Comparison of ENCODE assay signal across 12 mouse cellular contexts in genomic region chr7:132884031-132884430, GRCm38 (mm10). TPM values are rescaled to one million over a fixed set of nuclear protein-coding genes. Genes with fewer than 3 reads are reported as not detected.
DNase-seq lines count a peak whose midpoint lies in the region; ATAC-seq and TF ChIP-seq lines count a peak whose summit lies in the region.
"Had no signal": no experiment of that assay in that cellular context is flagged by ENCODE, and none has a peak within 500 bp of the region (broad histone marks: within the 10 kb centered on the region; RNA-seq: fewer than 3 reads in every experiment).

No protein-coding gene starts in this region.

- no peak for TF ChIP-seq EP300 in heart, postnatal 0 days (IDR thresholded peaks at IDR 0.05; ENCODE audit: low read depth)
- no peak for TF ChIP-seq EP300 in liver, postnatal 0 days (IDR thresholded peaks at IDR 0.05; ENCODE audit: low read depth)

- ATAC-seq in cerebellum, adult (ENCODE audit: insufficient number of reproducible peaks, low FRiP score, low TSS enrichment): no peak
- no peak for ATAC-seq in heart, postnatal 0 days (ENCODE audit: insufficient read depth, low read depth)
- no peak for ATAC-seq in liver, postnatal 0 days
- no peak for ATAC-seq in liver, embryonic 12.5 days

- peak; percentile 34 for TF ChIP-seq CTCF in heart, postnatal 0 days (IDR thresholded peaks at IDR 0.05; ENCODE audit: low read depth)
- peak; percentile 23; the same call in 1 of the 2 replicates for TF ChIP-seq CTCF in liver, postnatal 0 days (IDR thresholded peaks at IDR 0.05; ENCODE audit: low read depth)
- peak; percentile 42; the same call in 1 of the 2 replicates for TF ChIP-seq CTCF in embryonic fibroblast, embryonic 13.5 days (IDR thresholded peaks at IDR 0.05; ENCODE audit: borderline replicate concordance, insufficient read depth, low read length)

- H3K4me3 ChIP-seq in heart, postnatal 0 days (ENCODE audit: low read depth, low read length): no peak overlapping the region
- H3K4me3 ChIP-seq in liver, postnatal 0 days (ENCODE audit: low read depth, low read length): no peak overlapping the region
- no peak overlapping the region for H3K4me3 ChIP-seq in liver, embryonic 12.5 days
- no peak overlapping the region for H3K4me3 ChIP-seq in embryonic fibroblast, embryonic 13.5 days (ENCODE audit: insufficient read depth, low read length)
- H3K4me3 ChIP-seq: erythroblast, embryonic 14.5 days; heart, embryonic 15.5 days; limb, embryonic 12.5 days had no signal

- no peak for TF ChIP-seq POLR2A in embryonic fibroblast, embryonic 13.5 days (IDR thresholded peaks at IDR 0.05; ENCODE audit: low read depth, low read length)

- 91% methylated on average over 7 of the region's 7 CpGs for WGBS in heart, postnatal 0 days
- 87% methylated on average over 7 of the region's 7 CpGs for WGBS in liver, postnatal 0 days (ENCODE audit: insufficient replicate concordance)
- WGBS in liver, embryonic 12.5 days (ENCODE audit: insufficient replicate concordance): 86% methylated on average over 7 of the region's 7 CpGs

- H3K4me2 ChIP-seq in heart, postnatal 0 days (ENCODE audit: low read depth, low read length): no peak overlapping the region
- no peak overlapping the region for H3K4me2 ChIP-seq in liver, postnatal 0 days (ENCODE audit: low read depth, low read length)
- H3K4me2 ChIP-seq in liver, embryonic 12.5 days: no peak overlapping the region
- H3K4me2 ChIP-seq: heart, embryonic 15.5 days; limb, embryonic 12.5 days had no signal

- DNase-seq in cerebellum, adult 11 months: peak; percentile 12
- DNase-seq in heart, postnatal 0 days (ENCODE audit: low spot score): no peak
- no peak for DNase-seq in heart, adult 18-20 months
- no peak for DNase-seq in liver, postnatal 0 days
- DNase-seq in testis, postnatal 10 days (ENCODE audit: low spot score): no peak
- DNase-seq: kidney, postnatal 25 days had no signal

- no peaks in the 10 kb centered on the region for H3K27me3 ChIP-seq in heart, postnatal 0 days (ENCODE audit: control insufficient read depth, insufficient read depth, low read length)
- H3K27me3 ChIP-seq in liver, postnatal 0 days (ENCODE audit: insufficient read depth, low read length): no peaks in the 10 kb centered on the region
- H3K27me3 ChIP-seq in liver, embryonic 12.5 days (replicated peaks): no peaks in the 10 kb centered on the region
- H3K27me3 ChIP-seq: heart, embryonic 15.5 days; limb, embryonic 12.5 days had no signal

- no peaks in the 10 kb centered on the region; the same call in 1 of the 2 replicates for H3K4me1 ChIP-seq in heart, postnatal 0 days (ENCODE audit: control insufficient read depth, insufficient read depth)
- peaks cover 14% of the 10 kb centered on the region for H3K4me1 ChIP-seq in liver, postnatal 0 days (ENCODE audit: insufficient read depth)
- H3K4me1 ChIP-seq in liver, embryonic 12.5 days: peaks cover 18% of the 10 kb centered on the region
- no peaks in the 10 kb centered on the region for H3K4me1 ChIP-seq in embryonic fibroblast, embryonic 13.5 days (ENCODE audit: control insufficient read depth, insufficient read depth, low read length)
- H3K4me1 ChIP-seq: heart, embryonic 15.5 days had no signal

- no peaks in the 10 kb centered on the region for H3K9me3 ChIP-seq in heart, postnatal 0 days (replicated peaks; ENCODE audit: control insufficient read depth, low read length)
- no peaks in the 10 kb centered on the region for H3K9me3 ChIP-seq in liver, postnatal 0 days (ENCODE audit: low read length)
- H3K9me3 ChIP-seq in liver, embryonic 12.5 days (replicated peaks): no peaks in the 10 kb centered on the region
- H3K9me3 ChIP-seq: heart, embryonic 15.5 days; limb, embryonic 12.5 days had no signal

- no peak overlapping the region for H3K9ac ChIP-seq in heart, postnatal 0 days (replicated peaks; ENCODE audit: low read depth, low read length)
- H3K9ac ChIP-seq in liver, postnatal 0 days (replicated peaks): no peak overlapping the region
- H3K9ac ChIP-seq in liver, embryonic 12.5 days: no peak overlapping the region
- H3K9ac ChIP-seq: heart, embryonic 15.5 days; limb, embryonic 12.5 days had no signal

- H3K27ac ChIP-seq in heart, postnatal 0 days (ENCODE audit: low read depth): no peak overlapping the region
- H3K27ac ChIP-seq in liver, postnatal 0 days (ENCODE audit: low read depth): no peak overlapping the region
- no peak overlapping the region for H3K27ac ChIP-seq in liver, embryonic 12.5 days
- H3K27ac ChIP-seq in embryonic fibroblast, embryonic 13.5 days (ENCODE audit: insufficient read depth, low read length): no peak overlapping the region
- H3K27ac ChIP-seq: heart, embryonic 15.5 days; limb, embryonic 12.5 days had no signal

- peaks cover 56% of the 10 kb centered on the region for H3K36me3 ChIP-seq in heart, postnatal 0 days (replicated peaks; ENCODE audit: control insufficient read depth, insufficient read depth, low read length)
- H3K36me3 ChIP-seq in liver, postnatal 0 days (replicated peaks; ENCODE audit: insufficient read depth, low read length): peaks cover 47% of the 10 kb centered on the region
- peaks cover 66% of the 10 kb centered on the region for H3K36me3 ChIP-seq in liver, embryonic 12.5 days

RNA-seq across cellular contexts. Expression of gene Abraxas2, which starts 25.0 kb away (rescaled TPM):
- 25.7 and 28.9 TPM in 2 replicates for total RNA-seq in heart, postnatal 0 days (2014; rRNA removed; ENCODE audit: low replicate concordance)
- 23.3 and 24.1 TPM in 2 replicates for polyA plus RNA-seq in heart, postnatal 0 days (2015; fragmentation: Nextera tagmentation; extraction: Ambion mirVana)
- total RNA-seq in heart, adult 18-20 months (2021): 10 to 100 TPM; 21.4 to 21.7 TPM
- polyA plus RNA-seq in liver, postnatal 0 days (2015; fragmentation: Nextera tagmentation; extraction: Ambion mirVana): 13.0 and 15.5 TPM in 2 replicates
- polyA plus RNA-seq in liver, embryonic 12.5 days (2016; fragmentation: Nextera tagmentation; extraction: Ambion mirVana): 17.7 and 18.1 TPM in 2 replicates
- 50.1 and 51.8 TPM in 2 replicates for polyA plus RNA-seq in embryonic fibroblast, embryonic 13.5 days (2011; ENCODE audit: insufficient read length, low read depth, missing spikeins)

RNA-seq across cellular contexts. Expression of gene Eef1akmt2, which starts 31.6 kb away (rescaled TPM):
- total RNA-seq in heart, postnatal 0 days (2014; rRNA removed; ENCODE audit: low replicate concordance): 21.1 and 22.7 TPM in 2 replicates
- polyA plus RNA-seq in heart, postnatal 0 days (2015; fragmentation: Nextera tagmentation; extraction: Ambion mirVana): 29.2 and 32.5 TPM in 2 replicates
- 10 to 100 TPM in 1 of 2 experiments, 1 to 10 TPM in 1; 7.3 to 10.4 TPM for total RNA-seq in heart, adult 18-20 months (2021)
- 14.1 and 15.0 TPM in 2 replicates for polyA plus RNA-seq in liver, postnatal 0 days (2015; fragmentation: Nextera tagmentation; extraction: Ambion mirVana)
- polyA plus RNA-seq in liver, embryonic 12.5 days (2016; fragmentation: Nextera tagmentation; extraction: Ambion mirVana): 29.6 and 31.4 TPM in 2 replicates
- polyA plus RNA-seq in embryonic fibroblast, embryonic 13.5 days (2011; ENCODE audit: insufficient read length, low read depth, missing spikeins): 34.4 and 38.1 TPM in 2 replicates

RNA-seq across cellular contexts. Expression of gene Zranb1, which starts 46.9 kb away (rescaled TPM):
- 19.9 and 49.6 TPM in 2 replicates for total RNA-seq in heart, postnatal 0 days (2014; rRNA removed; ENCODE audit: low replicate concordance)
- polyA plus RNA-seq in heart, postnatal 0 days (2015; fragmentation: Nextera tagmentation; extraction: Ambion mirVana): 8.9 and 9.9 TPM in 2 replicates
- total RNA-seq in heart, adult 18-20 months (2021): 10 to 100 TPM; 35.8 to 36.4 TPM
- 10.0 and 11.6 TPM in 2 replicates for polyA plus RNA-seq in liver, postnatal 0 days (2015; fragmentation: Nextera tagmentation; extraction: Ambion mirVana)
- 9.0 and 9.2 TPM in 2 replicates for polyA plus RNA-seq in liver, embryonic 12.5 days (2016; fragmentation: Nextera tagmentation; extraction: Ambion mirVana)
- 24.1 and 24.4 TPM in 2 replicates for polyA plus RNA-seq in embryonic fibroblast, embryonic 13.5 days (2011; ENCODE audit: insufficient read length, low read depth, missing spikeins)
